Mouse (Mus musculus) heart, postnatal 4 days (tissue): ENCODE measurements around the gene C1s2. TPM values are rescaled to one million over a fixed set of nuclear protein-coding genes. Genes with fewer than 3 reads are reported as not detected.
"Not testable (repeated sequence)": the region's sequence is repeated elsewhere in the genome, so short reads cannot be mapped to it uniquely, and the experiment has no call there.

Experiments
- DNase-seq: peaks from one replicate; pipeline ENCODE4 v3.0.0; 2021
- total RNA-seq, 2 experiments: library from RNA; stranded (reverse); gene quantifications; 2 replicates each; pipeline ENCODE4 v1.2.3; 2021

C1s2 gene
- total RNA-seq, 2 experiments from 2014 or later: 0.14 to 0.25 TPM

DNA sequence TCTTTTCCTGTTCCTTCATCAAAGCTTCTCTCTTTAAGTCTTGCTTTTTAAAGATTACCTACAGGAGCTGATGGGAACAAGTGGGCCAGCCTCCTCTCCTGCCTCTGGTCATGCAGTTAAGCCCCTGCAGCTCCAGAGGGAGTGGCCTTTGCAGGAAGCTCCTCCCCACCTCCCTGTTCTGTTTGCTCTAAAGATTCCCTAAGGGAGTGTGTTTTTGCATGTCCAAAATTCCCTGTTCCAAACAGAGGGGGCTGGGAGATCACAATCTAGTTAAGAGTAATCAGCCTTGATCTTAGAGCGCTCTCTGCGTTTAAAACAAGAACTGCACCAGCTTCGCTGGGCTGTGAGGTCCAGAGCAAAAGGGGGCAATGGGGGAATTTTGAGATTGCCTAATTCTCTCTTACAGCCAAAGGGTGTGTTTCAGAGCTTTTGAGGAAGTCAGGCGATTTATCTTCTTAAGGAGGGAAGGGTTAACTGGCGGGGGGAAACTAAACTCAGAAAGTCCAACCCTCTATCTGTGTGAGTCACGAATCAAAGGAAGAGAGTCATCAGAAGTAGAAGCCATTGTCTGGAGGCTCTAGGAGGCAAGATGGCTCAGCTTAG is 1.1 kb upstream of the C1s2 start:
- DNase-seq: not testable (repeated sequence)

- DNase-seq: no peak
These were observed 5.1 kb downstream of the C1s2 start for GRCm38 (mm10) chr6:124630763-124631162.

- not testable (repeated sequence) for DNase-seq
These were observed 9.7 kb downstream of the C1s2 start for GRCm38 (mm10) chr6:124626184-124626583.

- DNase-seq: no peak
These were observed 10.3 kb downstream of the C1s2 start for GRCm38 (mm10) chr6:124625612-124626011.

- no peak for DNase-seq
These were observed 33.9 kb downstream of the C1s2 start for GRCm38 (mm10) chr6:124602031-124602430.

DNA sequence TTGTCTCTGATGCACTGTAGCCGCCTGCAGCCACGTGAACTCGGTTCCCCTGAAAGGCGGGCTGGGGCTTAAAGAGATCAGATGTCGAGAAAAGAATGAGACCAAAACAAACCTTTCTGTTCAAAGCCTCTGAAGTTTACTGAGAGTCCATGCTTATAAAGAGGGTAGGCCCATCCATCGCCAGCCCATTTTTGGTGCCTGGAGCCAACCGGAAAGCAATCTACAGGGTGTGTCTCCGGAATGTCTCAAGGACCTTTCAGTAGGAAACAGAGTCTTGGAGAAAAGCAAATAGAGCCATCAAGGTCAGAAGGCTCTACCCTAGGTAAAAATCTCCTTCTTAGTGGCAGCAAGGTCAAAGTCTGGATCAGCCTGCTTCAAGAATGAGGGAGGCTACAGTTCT is 42.8 kb downstream of the C1s2 start:
- no peak for DNase-seq

- peak; percentile 77 for DNase-seq
These were observed 43.6 kb downstream of the C1s2 start for GRCm38 (mm10) chr6:124592186-124592700.

GRCm38 (mm10) chr6:124588771-124589170 is 47.1 kb downstream of the C1s2 start:
- no peak for DNase-seq

DNA sequence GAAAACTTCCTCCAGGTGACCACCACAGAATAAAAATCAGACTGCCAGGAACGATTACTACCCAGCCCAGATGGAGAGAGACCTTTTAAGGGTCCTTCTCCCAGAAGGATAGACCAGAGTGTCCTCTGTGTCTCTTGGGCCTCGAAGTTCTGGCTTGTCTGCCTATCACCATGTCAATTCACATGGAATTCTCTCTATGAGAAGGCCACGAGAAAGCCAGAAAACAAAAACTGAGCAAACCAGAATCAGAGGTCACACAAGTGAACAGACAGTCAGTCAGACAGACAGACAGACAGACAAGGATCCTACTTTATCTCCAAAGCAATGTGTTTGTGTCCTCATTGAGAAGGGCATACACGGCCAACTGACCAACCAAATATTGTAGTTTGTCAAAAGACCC is 49.6 kb downstream of the C1s2 start:
- no peak for DNase-seq

GRCm38 (mm10) chr6:124585761-124586160 is 50.1 kb downstream of the C1s2 start:
- peak; percentile 64 for DNase-seq

- DNase-seq: no peak
These were observed 51.0 kb downstream of the C1s2 start for GRCm38 (mm10) chr6:124584935-124585334.

GRCm38 (mm10) chr6:124582231-124582630 is 53.7 kb downstream of the C1s2 start:
- no peak for DNase-seq

- peak; percentile 32 for DNase-seq
These were observed 55.7 kb downstream of the C1s2 start for GRCm38 (mm10) chr6:124580155-124580554.

GRCm38 (mm10) chr6:124575155-124575678 is 60.7 kb downstream of the C1s2 start:
- not testable (repeated sequence) for DNase-seq

Other genes with a start within 250 kb of the C1s2 start
- gene Pex5, start 221.0 kb downstream of the C1s2 start, total RNA-seq: 10 to 100 TPM; 26.1 TPM
- gene Clstn3, start 171.3 kb downstream of the C1s2 start, total RNA-seq: under 1 TPM; 0.65 to 0.79 TPM
- under 1 TPM; 0.63 to 0.76 TPM for gene C1rl, start 143.0 kb downstream of the C1s2 start, total RNA-seq
- gene C1ra, start 123.7 kb downstream of the C1s2 start, total RNA-seq: 1 to 10 TPM; 3.4 to 3.8 TPM
- 1 to 10 TPM; 7.9 to 9.1 TPM for gene C1s1, start 93.7 kb downstream of the C1s2 start, total RNA-seq
- gene C1rb, start 65.8 kb downstream of the C1s2 start, total RNA-seq: under 1 TPM; 0.36 to 0.43 TPM
- gene Lpcat3, start 26.9 kb upstream of the C1s2 start, total RNA-seq: 10 to 100 TPM; 53.5 to 55.8 TPM
- gene Emg1, start 76.1 kb upstream of the C1s2 start, total RNA-seq: 10 to 100 TPM; 72.9 to 73.6 TPM
- 100 to 1,000 TPM; 398 to 399 TPM for gene Phb2, start 76.3 kb upstream of the C1s2 start, total RNA-seq
- gene Ptpn6, start 102.6 kb upstream of the C1s2 start, total RNA-seq: 1 to 10 TPM; 5.3 to 5.4 TPM
- gene Grcc10, start 105.3 kb upstream of the C1s2 start, total RNA-seq: 100 to 1,000 TPM; 259 to 300 TPM
- 1 to 10 TPM in 1 of 2 experiments, not detected in 1; 2.1 TPM for gene Gm45234, start 119.9 kb upstream of the C1s2 start, total RNA-seq
- gene Atn1, start 120.4 kb upstream of the C1s2 start, total RNA-seq: 10 to 100 TPM; 61.0 to 70.5 TPM
- 10 to 100 TPM; 10.0 to 10.2 TPM for gene Eno2, start 133.6 kb upstream of the C1s2 start, total RNA-seq
- gene Lrrc23, start 143.6 kb upstream of the C1s2 start, total RNA-seq: under 1 TPM in 1 of 2 experiments, not detected in 1; 0.52 TPM
- 1 to 10 TPM; 3.5 to 4.4 TPM for gene Spsb2, start 172.6 kb upstream of the C1s2 start, total RNA-seq
- 100 to 1,000 TPM; 977 to 982 TPM for gene Tpi1, start 178.2 kb upstream of the C1s2 start, total RNA-seq
- 100 to 1,000 TPM; 102 to 104 TPM for gene Usp5, start 193.4 kb upstream of the C1s2 start, total RNA-seq
- 10 to 100 TPM; 77.8 to 82.6 TPM for gene Cdca3, start 193.5 kb upstream of the C1s2 start, total RNA-seq
- 1 to 10 TPM; 2.6 to 3.9 TPM for gene Gnb3, start 204.2 kb upstream of the C1s2 start, total RNA-seq
- 10 to 100 TPM; 30.0 to 31.6 TPM for gene P3h3, start 221.7 kb upstream of the C1s2 start, total RNA-seq
- 1 to 10 TPM; 5.7 to 7.4 TPM for gene Gpr162, start 227.9 kb upstream of the C1s2 start, total RNA-seq